Mouse (Mus musculus): Measurements from ENCODE around the gene F5. TPM values are rescaled to one million over a fixed set of nuclear protein-coding genes. Genes with fewer than 3 reads are reported as not detected.

Gene F5
- total and polyA plus RNA-seq, 3 experiments = not detected

GRCm38 (mm10) chr1:164208437-164208836 lies 56.8 kb downstream of the F5 start:
- no peak overlapping the region for H3K27ac ChIP-seq (ENCODE audit: control insufficient read depth, low read depth, low read length)
- no peaks in the 10 kb centered on the region for H3K79me2 ChIP-seq (ENCODE audit: control insufficient read depth, insufficient read depth, low read length, poor library complexity)
- no peaks in the 10 kb centered on the region for H3K4me1 ChIP-seq (ENCODE audit: control insufficient read depth in 1 of 2, insufficient read depth in 2 of 2, low read length in 2 of 2)
- no peaks in the 10 kb centered on the region for H3K9me3 ChIP-seq (replicated peaks; ENCODE audit: insufficient read depth, low read length)
- peaks cover 8 to 9% of the 10 kb centered on the region in 2 experiments for H3K27me3 ChIP-seq (ENCODE audit: control insufficient read depth in 1 of 2, insufficient read depth in 2 of 2, low read length in 2 of 2)
- no peak for DNase-seq (ENCODE audit: low read depth, low spot score)
- H3K4me3 ChIP-seq (ENCODE audit: control insufficient read depth in 1 of 2, insufficient read depth in 1 of 2, low read depth in 2 of 2, low read length in 2 of 2) = no peak overlapping the region
- TF ChIP-seq UBTF (IDR thresholded peaks at IDR 0.05; ENCODE audit: borderline replicate concordance, insufficient read depth, low read depth, low read length) (no peak), SIN3A (IDR thresholded peaks at IDR 0.05; ENCODE audit: low read length) (no peak), TAL1 (IDR thresholded peaks at IDR 0.05; ENCODE audit: low read length) (no peak), GABPA (IDR thresholded peaks at IDR 0.05; ENCODE audit: low read depth, low read length) (no peak), HCFC1 (IDR thresholded peaks at IDR 0.05; ENCODE audit: low read depth, low read length) (no peak), MYC (IDR thresholded peaks at IDR 0.05; ENCODE audit: low read depth, low read length) (no peak), POLR2AphosphoS5 (IDR thresholded peaks at IDR 0.05; ENCODE audit: borderline replicate concordance, low read depth, low read length) (no peak), USF1 (IDR thresholded peaks at IDR 0.05; ENCODE audit: low read depth, low read length) (no peak), SMC3 (IDR thresholded peaks at IDR 0.05; ENCODE audit: low read depth, low read length) (no peak), POLR2A (IDR thresholded peaks at IDR 0.05; ENCODE audit: control insufficient read depth in 1 of 2, insufficient read depth in 1 of 2, low read depth in 1 of 2, low read length in 2 of 2, poor library complexity in 1 of 2) (no peak), ELF1 (IDR thresholded peaks at IDR 0.05; ENCODE audit: low read depth, low read length) (no peak), MYB (IDR thresholded peaks at IDR 0.05; ENCODE audit: low read depth, low read length) (no peak), USF2 (IDR thresholded peaks at IDR 0.05; ENCODE audit: borderline replicate concordance in 1 of 2, insufficient read depth in 1 of 2, low read depth in 1 of 2, low read length in 2 of 2) (no peak), ZKSCAN1 (IDR thresholded peaks at IDR 0.05; ENCODE audit: low read depth, low read length) (no peak)
- no peak overlapping the region for H3K9ac ChIP-seq (ENCODE audit: control insufficient read depth, low read depth, low read length, poor library complexity, severe bottlenecking)
- H3K36me3 ChIP-seq (ENCODE audit: control insufficient read depth in 1 of 2, insufficient read depth in 2 of 2, low read length in 2 of 2) = no peaks in the 10 kb centered on the region

DNA sequence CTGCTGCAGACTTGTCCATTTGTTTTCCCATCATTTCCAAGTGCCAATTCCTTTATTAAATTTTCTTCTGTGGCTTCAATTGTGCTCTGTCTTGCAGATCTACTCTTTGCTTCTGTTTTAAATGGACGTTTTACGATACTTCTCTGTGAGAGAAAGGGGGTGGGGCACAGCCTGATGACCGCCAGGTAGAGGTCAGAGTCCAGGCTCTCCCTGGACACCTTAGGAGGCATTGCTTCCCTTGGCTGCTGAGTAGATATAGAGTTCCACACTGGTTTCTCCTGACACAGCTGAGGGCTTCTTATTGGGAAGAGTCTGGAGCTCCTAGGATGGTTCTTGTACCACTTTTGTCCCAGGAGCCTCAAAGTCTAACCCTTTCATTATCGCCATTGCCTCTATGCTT lies 59.3 kb downstream of the F5 start:
- no peaks in the 10 kb centered on the region for H3K79me2 ChIP-seq (ENCODE audit: control insufficient read depth, insufficient read depth, low read length, poor library complexity)
- H3K27me3 ChIP-seq (ENCODE audit: control insufficient read depth in 1 of 2, insufficient read depth in 2 of 2, low read length in 2 of 2) = peaks cover 7 to 8% of the 10 kb centered on the region in 2 experiments
- no peak overlapping the region for H3K4me3 ChIP-seq (ENCODE audit: control insufficient read depth in 1 of 2, insufficient read depth in 1 of 2, low read depth in 2 of 2, low read length in 2 of 2)
- no peak overlapping the region for H3K27ac ChIP-seq (ENCODE audit: control insufficient read depth, low read depth, low read length)
- H3K4me1 ChIP-seq (ENCODE audit: control insufficient read depth in 1 of 2, insufficient read depth in 2 of 2, low read length in 2 of 2) = no peaks in the 10 kb centered on the region
- no peaks in the 10 kb centered on the region for H3K9me3 ChIP-seq (replicated peaks; ENCODE audit: insufficient read depth, low read length)
- H3K36me3 ChIP-seq (ENCODE audit: control insufficient read depth in 1 of 2, insufficient read depth in 2 of 2, low read length in 2 of 2) = no peaks in the 10 kb centered on the region
- no peak overlapping the region for H3K9ac ChIP-seq (ENCODE audit: control insufficient read depth, low read depth, low read length, poor library complexity, severe bottlenecking)
- TF ChIP-seq EP300 (IDR thresholded peaks at IDR 0.05; ENCODE audit: low read depth in 1 of 2, low read length in 2 of 2) = no peak
- no peak for TF ChIP-seq MEF2A (IDR thresholded peaks at IDR 0.05; ENCODE audit: extremely low read depth, insufficient replicate concordance, low read depth, low read length, poor library complexity, severe bottlenecking)
- no peak for TF ChIP-seq POLR2A (IDR thresholded peaks at IDR 0.05; ENCODE audit: control insufficient read depth in 1 of 2, insufficient read depth in 1 of 2, low read depth in 1 of 2, low read length in 2 of 2, poor library complexity in 1 of 2)
- TF ChIP-seq TCF12 (IDR thresholded peaks at IDR 0.05; ENCODE audit: low read depth, low read length) = no peak
- TF ChIP-seq GATA1 (IDR thresholded peaks at IDR 0.05; ENCODE audit: low read depth, low read length) = no peak
- no peak for TF ChIP-seq MXI1 (IDR thresholded peaks at IDR 0.05; ENCODE audit: low read depth, low read length)
- TF ChIP-seq ZNF384 (IDR thresholded peaks at IDR 0.05; ENCODE audit: low read depth, low read length) = no peak
- no peak for TF ChIP-seq ZMIZ1 (IDR thresholded peaks at IDR 0.05; ENCODE audit: low read depth, low read length)
- no peak for TF ChIP-seq TBP (IDR thresholded peaks at IDR 0.05; ENCODE audit: low read depth, low read length)
- TF ChIP-seq USF2 (IDR thresholded peaks at IDR 0.05; ENCODE audit: borderline replicate concordance in 1 of 2, insufficient read depth in 1 of 2, low read depth in 1 of 2, low read length in 2 of 2) = no peak
- no peak for TF ChIP-seq UBTF (IDR thresholded peaks at IDR 0.05; ENCODE audit: borderline replicate concordance, insufficient read depth, low read depth, low read length)
- no peak for TF ChIP-seq JUND (IDR thresholded peaks at IDR 0.05; ENCODE audit: low read depth, low read length)
- TF ChIP-seq USF1 (IDR thresholded peaks at IDR 0.05; ENCODE audit: low read depth, low read length) = no peak
- DNase-seq (ENCODE audit: low read depth, low spot score) = no peak

All from MEL (cell line).